Mouse (Mus musculus) lung, embryonic 14.5 days (tissue): ENCODE measurements around the gene Nudcd2. TPM values are rescaled to one million over a fixed set of nuclear protein-coding genes. Genes with fewer than 3 reads are reported as not detected.
A peak's percentile ranks its signal among the peaks of the same experiment; 100 is the strongest.
"Not testable (repeated sequence)": the region's sequence is repeated elsewhere in the genome, so short reads cannot be mapped to it uniquely, and the experiment has no call there.

Source experiments
- ATAC-seq: fragments of 200-750 bp; cut with Nextera tagmentation; 2 replicates; pipeline ENCODE4 v1.8.0; 2017; ENCODE audit warnings: mild to moderate bottlenecking, moderate TSS enrichment, moderate library complexity; ENCODE audit not compliant: insufficient read depth
- DNase-seq: peaks from one replicate; pipeline ENCODE4 v3.0.0-alpha.2; 2015
- H3K27ac ChIP-seq: fragments of 300-500 bp; sonication (generic); 2 replicates; pipeline ENCODE4 v1.5.1; 2014; ENCODE audit warnings: low read depth, mild to moderate bottlenecking, moderate library complexity
- H3K27me3 ChIP-seq: fragments of 300-500 bp; sonication (generic); 2 replicates; pipeline ENCODE4 v1.6.1; 2014; ENCODE audit warnings: low read length, control low read depth; ENCODE audit not compliant: insufficient read depth
- H3K36me3 ChIP-seq: fragments of 300-500 bp; sonication (generic); 2 replicates; pipeline ENCODE4 v1.6.1; 2014; ENCODE audit warnings: control low read depth; ENCODE audit not compliant: insufficient read depth
- H3K4me1 ChIP-seq: fragments of 300-500 bp; sonication (generic); 2 replicates; pipeline ENCODE4 v1.6.1; 2014; ENCODE audit warnings: antibody characterized with exemption, control low read depth; ENCODE audit not compliant: insufficient read depth
- H3K4me2 ChIP-seq: fragments of 300-500 bp; sonication (generic); 2 replicates; pipeline ENCODE4 v1.6.1; 2014; ENCODE audit warnings: mild to moderate bottlenecking
- H3K4me3 ChIP-seq: fragments of 300-500 bp; sonication (generic); 2 replicates; pipeline ENCODE4 v1.5.1; 2014; ENCODE audit warnings: low read depth, low read length
- H3K9ac ChIP-seq: fragments of 300-500 bp; sonication (generic); 2 replicates; pipeline ENCODE4 v1.6.1; 2014
- H3K9me3 ChIP-seq: fragments of 300-500 bp; sonication (generic); 2 replicates; pipeline ENCODE4 v1.6.1; 2016; ENCODE audit warnings: low read depth, low read length, control low read depth
- CTCF ChIP-seq: IDR thresholded peaks from 2 replicates; pipeline ENCODE4 v1.5.1; 2016; ENCODE audit warnings: antibody characterized with exemption, low read depth
- WGBS: fragments of 180-500 bp; shearing (Covaris S2); extraction: QIAGEN DNeasy Blood & Tissue Kit; methylation state at CpG from one replicate; pipeline ENCODE4 v1.1.7; 2014; 5-methylcytosine and 5-hydroxymethylcytosine counted together
- polyA plus RNA-seq: library from polyadenylated mRNA; unstranded; fragments of >200 nt; fragmentation: Nextera tagmentation; extraction: Ambion mirVana; gene quantifications from 2 replicates; pipeline ENCODE4 v1.2.1, GENCODE M21; 2014

Nudcd2 gene
- polyA plus RNA-seq, 1 experiment from 2014 or later = 167 TPM

- Histone ChIP-seq H3K36me3 (no peaks in the 10 kb centered on the region), H3K9ac (peak overlapping the region; percentile 84), H3K4me1 (peaks cover 9% of the 10 kb centered on the region; the same call in 1 of the 2 replicates), H3K4me2 (peak overlapping the region; percentile 80), H3K27ac (peak overlapping the region; percentile 98), H3K4me3 (peak overlapping the region; percentile 83), H3K27me3 (no peaks in the 10 kb centered on the region), H3K9me3 (no peaks in the 10 kb centered on the region)
- DNase-seq (peak; percentile 87), ATAC-seq (peak; percentile 52)
- no peak for TF ChIP-seq CTCF
- under 1% methylated on average over 31 of the region's 31 CpGs for WGBS
These were observed 39.0 kb upstream of the Nudcd2 start for GRCm38 (mm10) chr11:40694311-40695087.

- no peak for DNase-seq
- 82% methylated on average over 9 of the region's 9 CpGs for WGBS
- no peak for ATAC-seq
- Histone ChIP-seq H3K4me1 (peaks cover 9% of the 10 kb centered on the region; the same call in 1 of the 2 replicates), H3K4me2 (peak within 1 kb of the TSS; percentile 80), H3K27me3 (no peaks in the 10 kb centered on the region), H3K9ac (peak within 1 kb of the TSS; percentile 84), H3K27ac (peak within 1 kb of the TSS; percentile 98), H3K36me3 (no peaks in the 10 kb centered on the region), H3K4me3 (peak within 1 kb of the TSS; percentile 83), H3K9me3 (no peaks in the 10 kb centered on the region)
- TF ChIP-seq CTCF = no peak
These were observed 38.4 kb upstream of the Nudcd2 start, which contains the start of gene Mat2b for GRCm38 (mm10) chr11:40695103-40695502. TSS of gene Mat2b (minus strand) at chr11:40695203.

GRCm38 (mm10) chr11:40709899-40710298 is 23.6 kb upstream of the Nudcd2 start:
- peaks cover 97% of the 10 kb centered on the region for H3K36me3 ChIP-seq
- H3K4me2 ChIP-seq, H3K9ac ChIP-seq, H3K4me1 ChIP-seq, H3K27ac ChIP-seq, DNase-seq, H3K9me3 ChIP-seq, H3K4me3 ChIP-seq, H3K27me3 ChIP-seq, ATAC-seq: not testable (repeated sequence)
- WGBS = 84% methylated on average over 6 of the region's 6 CpGs

GRCm38 (mm10) chr11:40713858-40714257 is 19.6 kb upstream of the Nudcd2 start:
- no peaks in the 10 kb centered on the region for H3K9me3 ChIP-seq
- 69% methylated on average over 8 of the region's 8 CpGs for WGBS

DNA sequence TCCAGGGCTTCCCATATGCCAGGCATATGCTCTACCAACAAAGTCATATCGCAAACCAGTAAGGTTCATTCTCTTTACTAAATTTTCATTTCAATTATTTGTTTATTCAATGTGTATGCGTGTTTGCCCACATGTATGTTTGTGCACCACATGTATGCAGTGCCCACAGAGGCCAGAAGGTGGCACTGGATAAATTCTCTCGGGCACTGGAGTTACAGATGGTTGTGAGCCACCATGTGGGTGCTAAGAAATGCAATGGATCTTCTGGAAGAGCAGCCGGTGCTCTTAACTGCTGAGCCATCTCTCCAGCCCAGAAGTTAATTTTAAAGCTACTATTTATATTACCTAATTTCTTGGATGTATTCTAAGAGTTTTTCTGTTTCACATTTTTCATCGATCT is 17.9 kb upstream of the Nudcd2 start:
- TF ChIP-seq CTCF = no peak
- peaks cover 90% of the 10 kb centered on the region for H3K36me3 ChIP-seq
- WGBS = 88% methylated on average over 5 of the region's 5 CpGs
- H3K9me3 ChIP-seq = no peaks in the 10 kb centered on the region
- no peaks in the 10 kb centered on the region for H3K27me3 ChIP-seq
- no peaks in the 10 kb centered on the region for H3K4me1 ChIP-seq
- ATAC-seq (no peak), DNase-seq (peak; percentile 8)
- H3K27ac ChIP-seq = no peak overlapping the region
- no peak overlapping the region for H3K4me3 ChIP-seq
- no peak overlapping the region for H3K4me2 ChIP-seq
- H3K9ac ChIP-seq = no peak overlapping the region

More at GRCm38 (mm10) chr11:40713858-40714257, 19.6 kb upstream of the Nudcd2 start:
- Histone ChIP-seq H3K9ac (no peak overlapping the region), H3K27ac (no peak overlapping the region), H3K4me3 (no peak overlapping the region), H3K36me3 (peaks cover 97% of the 10 kb centered on the region), H3K27me3 (no peaks in the 10 kb centered on the region), H3K4me1 (no peaks in the 10 kb centered on the region), H3K4me2 (no peak overlapping the region)
- DNase-seq = peak; percentile 23
- ATAC-seq = no peak
- no peak for TF ChIP-seq CTCF

GRCm38 (mm10) chr11:40718324-40718723 is 15.1 kb upstream of the Nudcd2 start:
- H3K27ac ChIP-seq = no peak overlapping the region
- DNase-seq = no peak
- peaks cover 85% of the 10 kb centered on the region for H3K36me3 ChIP-seq
- H3K9ac ChIP-seq = no peak overlapping the region
- H3K4me3 ChIP-seq = no peak overlapping the region
- no peaks in the 10 kb centered on the region for H3K4me1 ChIP-seq
- no peaks in the 10 kb centered on the region for H3K27me3 ChIP-seq
- no peak for ATAC-seq
- no peak for TF ChIP-seq CTCF
- H3K4me2 ChIP-seq = no peak overlapping the region
- H3K9me3 ChIP-seq = no peaks in the 10 kb centered on the region

- DNase-seq (peak; percentile 13), ATAC-seq (no peak; the same call in 1 of the 2 replicates)
- peaks cover 15% of the 10 kb centered on the region; the same call in 1 of the 2 replicates for H3K4me1 ChIP-seq
- H3K9me3 ChIP-seq = no peaks in the 10 kb centered on the region
- H3K4me2 ChIP-seq = peak overlapping the region; percentile 81
- WGBS = under 1% methylated on average over 14 of the region's 14 CpGs
- no peak for TF ChIP-seq CTCF
- H3K36me3 ChIP-seq = peaks cover 29% of the 10 kb centered on the region
- H3K27me3 ChIP-seq = no peaks in the 10 kb centered on the region
- H3K4me3 ChIP-seq = peak overlapping the region; percentile 96
- peak overlapping the region; percentile 70 for H3K9ac ChIP-seq
- peak overlapping the region; percentile 54; the same call in 1 of the 2 replicates for H3K27ac ChIP-seq
These were observed 499 bp upstream of the Nudcd2 start for GRCm38 (mm10) chr11:40732997-40733338.
